Mouse (Mus musculus) CD4-positive helper T cell, adult 2 months (primary cell): ENCODE measurements around the gene Rmi1.
"Not testable (repeated sequence)": the region's sequence is repeated elsewhere in the genome, so short reads cannot be mapped to it uniquely, and the experiment has no call there.

Experiments used
- DNase-seq: peaks from one replicate; pipeline ENCODE4 v3.0.0-alpha.2; 2012; ENCODE audit warnings: low read depth, missing footprints, low spot score

The Rmi1 gene

DNA sequence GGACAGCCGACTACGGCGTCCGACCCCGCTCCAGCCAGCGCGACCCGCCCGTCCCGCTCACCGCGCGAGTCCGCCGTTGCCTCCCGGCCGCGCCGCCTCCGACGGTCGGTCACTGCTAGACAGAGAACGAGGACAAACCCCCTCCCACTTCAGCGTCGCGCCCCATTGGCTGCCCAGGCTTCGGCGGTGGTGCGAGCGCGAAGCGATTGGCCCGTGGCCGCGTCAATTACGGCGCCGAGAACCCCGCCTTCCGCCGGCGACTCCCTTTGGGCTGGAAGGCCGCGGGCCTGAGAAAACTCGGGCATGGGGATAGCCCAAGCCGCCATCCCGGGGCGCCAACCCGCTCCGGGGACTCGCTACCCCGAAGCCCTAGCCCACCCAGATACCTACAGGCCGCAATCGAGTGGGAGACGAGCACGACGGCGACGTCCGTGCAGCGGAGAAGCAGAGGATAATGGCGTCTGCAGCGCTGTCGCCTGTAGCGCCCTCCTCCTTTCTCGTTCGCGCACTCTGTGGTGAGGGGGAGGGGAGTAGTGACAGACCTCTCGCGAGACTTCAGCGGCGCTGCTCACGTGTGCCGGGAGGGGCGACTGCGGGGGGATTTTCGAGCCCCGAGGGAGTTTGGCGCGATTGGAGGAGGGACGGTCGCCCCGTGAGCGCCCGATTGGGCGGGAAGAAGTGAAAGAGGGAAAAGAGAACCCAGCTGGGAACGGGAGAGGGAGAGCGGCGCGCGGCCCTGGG lies at the start of gene Rmi1:
Rmi1 (plus strand) TSS at position 246 of the 741 bp plus-strand sequence.
- DNase-seq, result peak; percentile 98

GRCm38 (mm10) chr13:58352996-58353395 lies 49.1 kb upstream of the Rmi1 start:
- no peak for DNase-seq

GRCm38 (mm10) chr13:58358629-58359303 lies 43.3 kb upstream of the Rmi1 start, which contains the start of gene Kif27:
Gene Kif27, minus strand, starts transcription at chr13:58359122.
- DNase-seq, result peak; percentile 94

DNA sequence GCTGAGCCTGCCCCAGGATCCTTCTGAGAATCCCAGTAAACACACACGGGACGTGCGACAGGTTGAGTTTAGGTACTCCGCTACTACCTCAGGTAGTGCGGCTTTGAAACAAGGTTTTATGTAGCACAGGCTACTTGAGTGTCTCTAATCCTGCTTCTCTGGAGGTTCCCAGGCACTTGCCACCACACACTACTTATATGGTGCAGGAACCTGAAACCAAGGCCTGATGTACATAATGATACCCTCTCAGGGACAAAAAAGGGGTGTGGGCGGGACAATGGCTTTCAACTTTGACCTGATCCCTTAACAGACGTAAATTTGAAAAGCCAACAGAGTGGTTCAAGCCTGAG lies 42.8 kb upstream of the Rmi1 start:
- DNase-seq, result no peak

DNA sequence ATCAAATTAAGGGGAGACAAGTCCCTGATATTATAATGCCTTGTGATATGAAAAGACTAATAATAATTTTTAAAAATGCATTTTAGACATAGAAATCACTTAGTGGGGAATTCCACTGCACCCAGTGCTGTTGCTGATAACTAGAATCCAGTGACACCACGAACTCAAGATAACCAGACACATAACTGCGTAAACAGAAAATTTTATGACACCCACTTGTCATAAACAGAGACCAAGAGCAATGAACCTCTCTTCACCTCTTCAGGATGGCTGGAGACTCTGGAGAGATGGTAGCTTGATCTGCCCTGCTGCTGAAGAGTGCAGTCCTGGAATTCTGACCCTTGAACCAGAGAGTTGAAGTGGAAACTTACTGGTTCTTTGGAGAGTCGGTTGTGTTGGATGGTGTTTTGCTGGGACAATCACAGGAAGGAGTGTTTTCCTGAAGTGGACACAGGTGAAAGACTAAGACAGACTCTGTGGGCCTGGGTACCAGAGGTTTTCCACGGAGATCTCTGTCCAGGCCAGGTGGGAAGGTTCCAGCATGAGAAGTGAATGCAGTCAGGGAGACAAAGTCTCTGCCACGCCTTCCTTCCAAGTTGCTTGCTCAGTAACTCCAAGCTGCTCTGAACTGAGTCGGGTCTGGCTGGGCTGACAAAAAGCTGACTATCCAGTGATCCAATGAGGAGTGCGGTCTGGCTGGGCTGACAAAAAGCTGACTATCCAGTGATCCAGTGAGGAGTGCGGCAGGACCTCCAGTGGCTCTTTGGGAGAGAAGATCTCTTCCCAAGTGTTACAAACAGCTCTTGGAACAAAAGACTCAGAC lies 37.5 kb upstream of the Rmi1 start:
- no peak for DNase-seq

GRCm38 (mm10) chr13:58365179-58365578 lies 36.9 kb upstream of the Rmi1 start:
- DNase-seq, result not testable (repeated sequence)

DNA sequence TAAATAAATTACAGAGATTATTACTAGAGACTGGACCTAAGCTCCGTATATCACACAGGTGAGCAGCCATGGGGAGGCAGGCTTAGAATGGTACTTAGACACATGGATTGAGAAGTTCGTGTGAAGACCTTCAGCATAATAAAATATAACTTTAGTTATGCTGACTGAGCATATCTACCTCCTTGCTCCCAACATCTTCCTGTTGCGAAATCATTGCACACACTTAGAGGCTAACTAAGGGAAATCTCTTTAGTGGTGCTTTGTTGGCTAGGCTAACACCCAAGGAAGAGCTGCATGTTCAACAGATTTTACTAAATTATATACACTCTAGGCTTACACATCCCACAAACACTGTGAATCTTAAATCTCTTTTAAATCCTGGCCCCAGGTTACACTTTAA lies 35.7 kb upstream of the Rmi1 start:
- no peak for DNase-seq

DNA sequence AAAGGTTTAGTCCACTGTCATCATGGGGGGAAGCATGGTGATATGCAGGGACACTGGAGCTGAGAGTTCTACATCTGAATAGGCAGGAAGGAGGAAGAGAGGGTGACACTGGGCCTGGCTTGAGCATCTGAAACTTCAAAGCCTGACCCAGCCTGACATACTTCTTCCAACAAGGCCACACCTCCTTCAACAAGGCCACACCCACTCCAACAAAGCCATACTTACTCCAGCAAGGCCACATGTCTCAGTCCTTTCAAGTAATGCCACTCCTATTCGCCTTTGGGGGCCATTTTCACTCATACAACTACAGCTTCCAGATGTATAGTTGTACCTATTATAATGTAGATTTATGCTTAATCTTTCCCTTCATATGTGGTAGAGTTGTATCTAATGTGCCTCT lies 34.4 kb upstream of the Rmi1 start:
- no peak for DNase-seq

GRCm38 (mm10) chr13:58368835-58369234 lies 33.2 kb upstream of the Rmi1 start:
- no peak for DNase-seq

DNA sequence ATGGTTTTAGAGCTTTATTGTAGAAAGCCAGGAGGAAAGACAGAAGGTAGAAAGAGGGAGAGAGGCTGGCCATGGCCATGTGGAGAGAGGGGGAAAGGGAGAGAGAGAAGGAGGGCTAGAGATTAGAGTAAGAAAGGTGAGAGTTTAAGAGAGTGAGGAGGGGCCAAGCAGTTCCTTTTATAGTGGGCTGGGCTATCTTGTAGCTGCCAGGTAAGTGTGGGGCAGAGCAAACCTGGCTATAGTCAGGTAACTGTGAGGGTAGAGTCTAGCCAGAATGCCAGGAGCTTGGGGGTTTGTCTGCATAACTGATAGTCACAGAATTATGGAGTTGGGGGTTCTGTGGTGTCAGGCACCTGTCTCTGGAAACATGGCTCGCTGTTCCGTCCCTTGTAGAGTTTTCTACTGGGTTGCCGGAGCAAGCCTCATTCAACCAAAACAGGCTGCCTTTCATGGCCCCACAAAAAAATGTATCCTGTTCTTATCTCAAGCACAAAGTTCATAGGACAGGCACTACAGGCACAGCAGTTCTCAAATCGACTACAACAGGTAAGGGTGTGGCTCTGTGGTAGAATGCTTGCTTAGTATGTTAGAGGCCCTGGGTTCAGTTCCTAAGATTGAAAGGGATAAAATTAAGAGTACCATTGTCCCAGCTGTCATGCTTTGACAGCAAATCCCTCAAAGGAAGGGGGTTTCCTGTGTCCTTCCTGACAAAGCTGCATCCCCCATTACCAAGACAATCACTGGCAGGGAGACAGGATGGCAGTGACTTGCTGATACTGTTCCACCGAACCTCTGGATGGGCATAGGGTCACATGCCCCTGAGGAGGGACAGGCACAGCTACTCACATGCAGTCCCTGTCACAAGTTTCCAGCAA lies 29.5 kb upstream of the Rmi1 start:
- DNase-seq, result no peak

- no peak for DNase-seq
Observed at GRCm38 (mm10) chr13:58373153-58373470, 28.9 kb upstream of the Rmi1 start.

DNA sequence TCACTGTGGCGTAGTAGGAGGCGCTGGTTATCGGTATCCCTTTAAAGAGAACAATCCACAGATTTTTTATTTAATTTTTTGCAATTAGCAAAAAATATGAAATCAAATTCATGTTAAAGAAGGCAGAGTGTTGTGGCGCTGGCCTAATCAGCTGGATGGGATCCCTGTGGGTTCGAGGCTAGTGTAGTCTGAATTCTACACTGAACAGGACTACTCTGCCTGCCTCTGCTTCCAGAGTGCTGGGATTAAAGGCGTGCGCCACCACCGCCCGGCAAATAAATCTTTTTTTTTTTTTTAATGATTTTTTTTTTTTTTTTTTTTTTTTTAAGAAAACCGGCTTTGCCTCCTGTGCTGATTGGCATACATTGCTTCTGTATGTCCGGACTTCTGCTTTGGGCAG lies 17.7 kb upstream of the Rmi1 start:
- DNase-seq, result no peak

- peak; percentile 78 for DNase-seq
Observed at GRCm38 (mm10) chr13:58384779-58385546, 17.1 kb upstream of the Rmi1 start, which contains the start of gene 2210016F16Rik. Gene 2210016F16Rik, minus strand, starts transcription at chr13:58385225.

GRCm38 (mm10) chr13:58385547-58385920 lies 16.5 kb upstream of the Rmi1 start:
- DNase-seq, result peak; percentile 16

GRCm38 (mm10) chr13:58387948-58388347 lies 14.1 kb upstream of the Rmi1 start:
- DNase-seq, result peak; percentile 85

DNA sequence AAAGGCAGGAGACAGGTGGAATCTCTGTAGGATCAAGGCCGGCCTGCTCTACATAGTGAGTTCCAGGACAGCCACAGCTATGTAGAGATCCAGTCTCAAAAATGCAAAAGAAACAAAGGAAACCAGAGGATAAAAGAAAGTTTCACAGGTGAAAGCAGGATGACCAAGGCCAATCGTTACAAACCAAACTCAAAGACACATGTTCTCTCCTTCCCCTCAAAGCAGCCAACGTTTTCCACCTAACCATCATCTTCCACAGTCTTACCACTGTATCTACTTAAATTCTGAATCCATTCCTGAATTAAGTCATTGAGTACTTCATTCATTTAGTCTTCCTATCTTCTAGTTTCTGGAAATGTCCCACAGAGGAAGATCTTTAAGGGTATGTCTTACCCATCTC lies 13.7 kb upstream of the Rmi1 start:
- DNase-seq, result no peak

- DNase-seq, result no peak
Observed at GRCm38 (mm10) chr13:58389324-58389951, 12.6 kb upstream of the Rmi1 start.

DNA sequence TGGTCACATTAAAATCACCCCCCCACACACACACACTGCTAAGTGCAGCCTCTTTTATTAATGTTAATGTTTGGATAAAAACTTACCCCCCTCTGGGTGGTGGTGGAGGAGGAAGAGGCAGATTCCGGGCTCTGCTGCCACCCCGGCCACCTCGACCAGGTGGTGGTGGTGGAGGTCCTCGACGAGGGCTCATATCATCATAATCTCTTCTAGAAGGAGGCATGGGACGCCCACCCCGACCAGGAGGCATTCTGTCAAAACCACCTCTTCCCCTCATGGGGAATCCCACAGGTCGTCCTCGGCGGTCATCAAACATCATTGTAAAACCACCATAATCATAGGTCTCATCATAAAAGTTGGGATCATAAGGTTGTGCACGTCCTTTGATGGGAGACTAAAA lies 7.7 kb upstream of the Rmi1 start:
- DNase-seq, result not testable (repeated sequence)

DNA sequence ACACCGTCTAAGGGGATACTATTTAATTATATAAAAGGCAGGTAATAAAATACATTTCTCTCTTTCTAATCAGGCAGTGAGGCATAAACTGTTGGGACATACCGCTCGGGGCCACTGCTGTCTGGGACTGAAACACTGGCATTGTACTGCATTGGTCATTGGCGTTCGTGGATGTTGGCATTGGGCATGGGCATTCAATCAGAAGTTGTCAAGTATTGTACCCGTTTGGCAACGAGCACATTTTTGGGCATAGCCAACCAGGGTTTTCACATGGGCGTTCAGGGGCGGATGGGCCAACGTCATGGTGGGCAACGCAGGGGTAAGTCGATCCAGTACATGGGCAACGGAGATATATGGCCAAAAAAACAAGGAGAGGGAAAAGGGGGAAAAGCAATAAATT lies 4.4 kb upstream of the Rmi1 start:
- DNase-seq, result no peak

DNA sequence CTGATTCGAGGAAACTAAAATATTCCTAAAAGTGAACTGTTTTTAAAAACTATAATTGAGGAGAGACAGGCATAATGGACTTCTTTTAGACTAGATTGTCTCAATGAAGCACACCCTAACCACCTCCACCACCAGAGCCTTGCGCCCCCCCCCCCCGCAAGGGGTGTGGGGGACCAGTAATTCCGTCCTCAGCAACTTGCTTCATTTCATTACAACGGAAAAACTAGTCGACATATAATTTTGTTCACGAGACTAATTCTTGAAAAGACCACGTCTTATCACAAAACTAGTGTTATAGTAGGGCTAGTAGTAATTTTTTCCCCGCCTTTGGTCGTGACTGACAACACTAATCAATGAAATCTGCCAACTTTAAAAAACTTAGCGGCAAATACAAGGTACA lies 1.5 kb upstream of the Rmi1 start:
- peak; percentile 37 for DNase-seq
